Mouse (Mus musculus) cerebellum, adult (tissue): ENCODE data around the gene Eno1.
"Not testable (repeated sequence)": the region's sequence is repeated elsewhere in the genome, so short reads cannot be mapped to it uniquely, and the experiment has no call there.

Experiments used
- ATAC-seq: cut with Nextera tagmentation; 2 replicates; pipeline ENCODE4 v1.9.2; 2017; ENCODE audit warnings: mild to moderate bottlenecking, moderate library complexity, mixed read lengths; ENCODE audit not compliant: insufficient number of reproducible peaks, low FRiP score, low TSS enrichment

The Eno1 gene

GRCm38 (mm10) chr4:150248009-150248408 lies 11.5 kb downstream of the Eno1 start:
- peak; percentile 59 for ATAC-seq

- ATAC-seq: no peak
Measured at GRCm38 (mm10) chr4:150248917-150249316, 12.4 kb downstream of the Eno1 start.

GRCm38 (mm10) chr4:150249731-150250270 lies 13.3 kb downstream of the Eno1 start:
- no peak for ATAC-seq

- ATAC-seq: no peak
Measured at GRCm38 (mm10) chr4:150250549-150251422, 14.3 kb downstream of the Eno1 start.

- ATAC-seq: peak; percentile 54; the same call in 1 of the 2 replicates
Measured at GRCm38 (mm10) chr4:150254416-150254815, 17.9 kb downstream of the Eno1 start.

- no peak for ATAC-seq
Measured at GRCm38 (mm10) chr4:150255181-150255580, 18.7 kb downstream of the Eno1 start.

GRCm38 (mm10) chr4:150257252-150258204 lies 21.0 kb downstream of the Eno1 start:
- ATAC-seq: peak; percentile 93

GRCm38 (mm10) chr4:150258388-150258787 lies 21.9 kb downstream of the Eno1 start:
- ATAC-seq: no peak

GRCm38 (mm10) chr4:150259577-150259976 lies 23.1 kb downstream of the Eno1 start:
- no peak for ATAC-seq

- no peak for ATAC-seq
Measured at GRCm38 (mm10) chr4:150260111-150260510, 23.6 kb downstream of the Eno1 start.

- no peak for ATAC-seq
Measured at GRCm38 (mm10) chr4:150260745-150261144, 24.2 kb downstream of the Eno1 start.

- no peak for ATAC-seq
Measured at GRCm38 (mm10) chr4:150262301-150262700, 25.8 kb downstream of the Eno1 start.

GRCm38 (mm10) chr4:150264903-150265302 lies 28.4 kb downstream of the Eno1 start:
- no peak for ATAC-seq

- ATAC-seq: no peak
Measured at GRCm38 (mm10) chr4:150265471-150265870, 28.9 kb downstream of the Eno1 start.

GRCm38 (mm10) chr4:150266655-150267223 lies 30.2 kb downstream of the Eno1 start:
- no peak for ATAC-seq

GRCm38 (mm10) chr4:150268674-150269653 lies 32.4 kb downstream of the Eno1 start:
- no peak for ATAC-seq

- ATAC-seq: no peak
Measured at GRCm38 (mm10) chr4:150269679-150270078, 33.2 kb downstream of the Eno1 start.

GRCm38 (mm10) chr4:150270718-150271117 lies 34.2 kb downstream of the Eno1 start:
- ATAC-seq: not testable (repeated sequence)

- no peak for ATAC-seq
Measured at GRCm38 (mm10) chr4:150272725-150273124, 36.2 kb downstream of the Eno1 start.
